Mouse (Mus musculus) left cerebral cortex, postnatal 10 days (tissue): Measurements from ENCODE around the gene Scube2. TPM values are rescaled to one million over a fixed set of nuclear protein-coding genes. Genes with fewer than 3 reads are reported as not detected.

ENCODE experiments used
- DNase-seq, 2 experiments: peaks; one replicate each; pipeline ENCODE4 v3.0.0; 2021 to 2022; ENCODE audit warnings: low spot score in 2 of 2, mixed read lengths in 1 of 2; ENCODE audit errors: extremely low spot score in 1 of 2
- intact Hi-C: fragments of 180-260 bp; cut with DNase I; formaldehyde crosslinking; loops from one replicate; pipeline ENCODE4 v1.15.1; 2025
- total RNA-seq, 2 experiments: library from RNA; stranded (reverse); gene quantifications; 2 replicates each; pipeline ENCODE4 v1.2.3; 2021

Scube2 gene
- total RNA-seq, 2 experiments from 2014 or later, result 0.79 to 1.1 TPM

- no peak for DNase-seq
- intact Hi-C loops, result no loop called here
Measured at GRCm38 (mm10) chr7:109860162-109860561, 5.3 kb downstream of the Scube2 start.

- no peak for DNase-seq
- intact Hi-C loops, result no loop called here
Measured at GRCm38 (mm10) chr7:109859354-109859753, 6.1 kb downstream of the Scube2 start.

GRCm38 (mm10) chr7:109852752-109853212, 12.7 kb downstream of the Scube2 start:
- DNase-seq, result no peak
- intact Hi-C loops, result no loop called here

GRCm38 (mm10) chr7:109852017-109852416, 13.5 kb downstream of the Scube2 start:
- peak in 1 of 2 experiments; percentile 14 for DNase-seq

GRCm38 (mm10) chr7:109850531-109850930, 14.9 kb downstream of the Scube2 start:
- intact Hi-C loops, result no loop called here
- DNase-seq, result no peak

More at GRCm38 (mm10) chr7:109852017-109852416, 13.5 kb downstream of the Scube2 start:
- intact Hi-C loops, result no loop called here

- no peak for DNase-seq
- intact Hi-C loops, result no loop called here
Measured at GRCm38 (mm10) chr7:109849750-109850434, 15.6 kb downstream of the Scube2 start.

GRCm38 (mm10) chr7:109848867-109849733, 16.4 kb downstream of the Scube2 start:
- intact Hi-C loops, result no loop called here
- no peak for DNase-seq

GRCm38 (mm10) chr7:109844100-109844499, 21.4 kb downstream of the Scube2 start:
- intact Hi-C loops, result no loop called here
- DNase-seq, result no peak

GRCm38 (mm10) chr7:109841618-109842418, 23.7 kb downstream of the Scube2 start:
- intact Hi-C loops, result no loop called here
- peak; percentile 62 to 69 for DNase-seq

GRCm38 (mm10) chr7:109841031-109841430, 24.4 kb downstream of the Scube2 start:
- DNase-seq, result no peak
- intact Hi-C loops, result no loop called here

- intact Hi-C loops, result no loop called here
- no peak for DNase-seq
Measured at GRCm38 (mm10) chr7:109838613-109839012, 26.9 kb downstream of the Scube2 start.

GRCm38 (mm10) chr7:109837651-109838050, 27.8 kb downstream of the Scube2 start:
- intact Hi-C loops, result no loop called here
- no peak for DNase-seq

GRCm38 (mm10) chr7:109834894-109835293, 30.6 kb downstream of the Scube2 start:
- DNase-seq, result no peak

GRCm38 (mm10) chr7:109831376-109831775, 34.1 kb downstream of the Scube2 start:
- intact Hi-C loops, result no loop called here
- DNase-seq, result no peak

More at GRCm38 (mm10) chr7:109834894-109835293, 30.6 kb downstream of the Scube2 start:
- intact Hi-C loops, result no loop called here

GRCm38 (mm10) chr7:109826911-109827310, 38.6 kb downstream of the Scube2 start:
- no peak for DNase-seq
- intact Hi-C loops, result no loop called here

GRCm38 (mm10) chr7:109825293-109825692, 40.2 kb downstream of the Scube2 start:
- DNase-seq, result no peak
- intact Hi-C loops, result no loop called here

GRCm38 (mm10) chr7:109818600-109818999, 46.9 kb downstream of the Scube2 start:
- DNase-seq, result no peak
- intact Hi-C loops, result no loop called here

GRCm38 (mm10) chr7:109817954-109818353, 47.5 kb downstream of the Scube2 start:
- DNase-seq, result no peak
- intact Hi-C loops, result no loop called here
